Mouse (Mus musculus) inflammation-experienced regulatory T-cells, adult 6 months (primary cell): ENCODE data around the gene Gm48552. TPM values are rescaled to one million over a fixed set of nuclear protein-coding genes. Genes with fewer than 3 reads are reported as not detected.

Experiments
- ATAC-seq: one replicate; pipeline ENCODE4 v1.8.0; 2017
- polyA plus RNA-seq, 3 experiments: library from polyadenylated mRNA; unstranded; fragments of 100-300 nt; shearing (Covaris generic); gene quantifications; one replicate each; pipeline ENCODE4 v1.2.1; 2017

Gene Gm48552
- polyA plus RNA-seq, 3 experiments from 2014 or later = 3.1 TPM; not detected in 2

GRCm38 (mm10) chr10:81419111-81419928, 30.5 kb downstream of the Gm48552 start:
- no peak for ATAC-seq

GRCm38 (mm10) chr10:81420191-81420767, 31.5 kb downstream of the Gm48552 start:
- no peak for ATAC-seq

- ATAC-seq = no peak
Measured at GRCm38 (mm10) chr10:81421041-81421796, 32.4 kb downstream of the Gm48552 start.

GRCm38 (mm10) chr10:81421797-81422100, 32.9 kb downstream of the Gm48552 start:
- no peak for ATAC-seq

GRCm38 (mm10) chr10:81422191-81422590, 33.4 kb downstream of the Gm48552 start:
- no peak for ATAC-seq

GRCm38 (mm10) chr10:81422661-81423217, 33.9 kb downstream of the Gm48552 start:
- ATAC-seq = no peak

GRCm38 (mm10) chr10:81423476-81424245, 34.9 kb downstream of the Gm48552 start:
- ATAC-seq = no peak

GRCm38 (mm10) chr10:81424246-81425051, 35.6 kb downstream of the Gm48552 start:
- ATAC-seq = no peak

- ATAC-seq = no peak
Measured at GRCm38 (mm10) chr10:81425236-81425850, 36.5 kb downstream of the Gm48552 start.

- ATAC-seq = no peak
Measured at GRCm38 (mm10) chr10:81426081-81426671, 37.4 kb downstream of the Gm48552 start.

GRCm38 (mm10) chr10:81426897-81427296, 38.1 kb downstream of the Gm48552 start:
- ATAC-seq = no peak

- ATAC-seq = no peak
Measured at GRCm38 (mm10) chr10:81427327-81427726, 38.5 kb downstream of the Gm48552 start.

GRCm38 (mm10) chr10:81427804-81428506, 39.1 kb downstream of the Gm48552 start:
- ATAC-seq = no peak

GRCm38 (mm10) chr10:81428507-81428870, 39.7 kb downstream of the Gm48552 start:
- no peak for ATAC-seq

- no peak for ATAC-seq
Measured at GRCm38 (mm10) chr10:81429092-81429491, 40.3 kb downstream of the Gm48552 start.

GRCm38 (mm10) chr10:81429605-81430061, 40.8 kb downstream of the Gm48552 start:
- no peak for ATAC-seq

GRCm38 (mm10) chr10:81430141-81430830, 41.5 kb downstream of the Gm48552 start:
- ATAC-seq = no peak

GRCm38 (mm10) chr10:81430831-81431525, 42.2 kb downstream of the Gm48552 start:
- no peak for ATAC-seq
